Mouse (Mus musculus) retina, embryonic 14.5 days (tissue): ENCODE measurements around the gene Pou4f1.
"Not testable (repeated sequence)": the region's sequence is repeated elsewhere in the genome, so short reads cannot be mapped to it uniquely, and the experiment has no call there.

Experiments used
- DNase-seq: peaks from one replicate; pipeline ENCODE4 v3.0.0-alpha.2; 2015; ENCODE audit warnings: low spot score

Gene Pou4f1

GRCm38 (mm10) chr14:104467966-104468622 lies at the start of gene Pou4f1:
TSS of gene Pou4f1 (minus strand) at chr14:104467999.
- DNase-seq: peak; percentile 86

GRCm38 (mm10) chr14:104511664-104512063 lies 43.9 kb upstream of the Pou4f1 start:
- DNase-seq: no peak

DNA sequence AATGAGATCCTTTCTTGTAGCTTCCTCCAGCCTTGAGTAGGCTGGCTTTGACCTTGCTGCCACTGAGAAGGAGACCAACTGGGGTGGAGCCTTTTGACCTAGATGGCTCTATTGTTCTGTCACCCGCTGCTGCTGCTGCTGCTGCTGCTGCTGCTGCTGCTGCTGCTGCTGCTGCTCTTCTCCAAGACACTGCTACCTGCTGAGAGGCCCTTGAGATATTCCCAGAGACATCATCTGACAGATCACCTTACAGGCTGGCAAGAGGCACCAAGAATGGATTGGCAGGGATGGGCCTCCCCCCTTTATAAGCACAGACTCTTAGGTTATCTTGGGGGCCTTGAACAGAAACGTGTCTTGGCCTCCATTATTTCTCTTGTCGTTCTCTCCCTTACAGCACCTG lies 35.0 kb upstream of the Pou4f1 start:
- not testable (repeated sequence) for DNase-seq

GRCm38 (mm10) chr14:104479751-104480150 lies 12.0 kb upstream of the Pou4f1 start:
- no peak for DNase-seq

GRCm38 (mm10) chr14:104478593-104478992 lies 10.8 kb upstream of the Pou4f1 start:
- no peak for DNase-seq

DNA sequence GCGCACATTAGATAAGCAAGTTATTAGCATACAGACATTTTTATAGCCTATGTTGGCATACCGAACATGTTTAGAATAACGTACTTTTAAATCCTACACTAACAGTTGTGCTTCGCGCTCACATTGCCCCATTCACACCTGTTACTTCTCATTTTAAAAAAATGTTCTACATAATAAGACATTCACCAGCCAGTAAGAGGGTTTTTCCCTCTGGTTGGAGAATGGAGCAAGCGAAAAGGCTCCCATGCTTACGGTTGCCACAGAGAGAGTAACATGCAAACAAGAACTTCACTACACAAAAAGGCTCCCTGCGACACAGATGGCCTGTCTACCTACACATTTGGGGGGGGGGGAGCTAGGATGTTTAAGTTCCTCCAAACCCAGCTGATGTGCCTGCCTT lies 9.8 kb upstream of the Pou4f1 start:
- DNase-seq: no peak

GRCm38 (mm10) chr14:104475438-104475837 lies 7.6 kb upstream of the Pou4f1 start:
- DNase-seq: no peak

- no peak for DNase-seq
Measured at GRCm38 (mm10) chr14:104468623-104468970, 798 bp upstream of the Pou4f1 start.

- DNase-seq: peak; percentile 49
Measured at GRCm38 (mm10) chr14:104467133-104467965, 450 bp downstream of the Pou4f1 start.

- DNase-seq: no peak
Measured at GRCm38 (mm10) chr14:104466557-104466956, 1.2 kb downstream of the Pou4f1 start.

GRCm38 (mm10) chr14:104465483-104466235 lies 2.1 kb downstream of the Pou4f1 start:
- DNase-seq: peak; percentile 47

DNA sequence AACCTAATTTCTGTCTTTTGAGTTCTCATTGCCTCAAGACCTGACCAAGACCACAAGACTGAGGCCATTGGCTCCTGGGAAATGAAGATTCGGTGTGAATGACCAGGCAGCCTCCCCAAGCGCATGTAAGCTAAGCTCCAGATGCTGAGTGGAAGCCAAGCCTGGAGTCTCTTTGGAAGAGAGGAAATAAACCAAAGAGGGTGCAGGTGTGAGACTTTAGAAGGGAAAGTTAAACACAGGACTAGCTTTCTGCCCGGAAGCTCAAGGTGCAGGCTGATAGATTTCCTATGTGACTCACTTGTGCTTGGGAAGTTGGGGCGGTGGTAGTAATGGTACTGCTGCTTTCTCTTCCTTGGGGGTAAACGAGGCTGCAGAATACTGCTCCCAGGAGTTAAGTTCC lies 3.0 kb downstream of the Pou4f1 start:
- no peak for DNase-seq

GRCm38 (mm10) chr14:104463631-104464250 lies 4.1 kb downstream of the Pou4f1 start:
- no peak for DNase-seq

GRCm38 (mm10) chr14:104461286-104462240 lies 6.2 kb downstream of the Pou4f1 start:
- peak; percentile 46 for DNase-seq

DNA sequence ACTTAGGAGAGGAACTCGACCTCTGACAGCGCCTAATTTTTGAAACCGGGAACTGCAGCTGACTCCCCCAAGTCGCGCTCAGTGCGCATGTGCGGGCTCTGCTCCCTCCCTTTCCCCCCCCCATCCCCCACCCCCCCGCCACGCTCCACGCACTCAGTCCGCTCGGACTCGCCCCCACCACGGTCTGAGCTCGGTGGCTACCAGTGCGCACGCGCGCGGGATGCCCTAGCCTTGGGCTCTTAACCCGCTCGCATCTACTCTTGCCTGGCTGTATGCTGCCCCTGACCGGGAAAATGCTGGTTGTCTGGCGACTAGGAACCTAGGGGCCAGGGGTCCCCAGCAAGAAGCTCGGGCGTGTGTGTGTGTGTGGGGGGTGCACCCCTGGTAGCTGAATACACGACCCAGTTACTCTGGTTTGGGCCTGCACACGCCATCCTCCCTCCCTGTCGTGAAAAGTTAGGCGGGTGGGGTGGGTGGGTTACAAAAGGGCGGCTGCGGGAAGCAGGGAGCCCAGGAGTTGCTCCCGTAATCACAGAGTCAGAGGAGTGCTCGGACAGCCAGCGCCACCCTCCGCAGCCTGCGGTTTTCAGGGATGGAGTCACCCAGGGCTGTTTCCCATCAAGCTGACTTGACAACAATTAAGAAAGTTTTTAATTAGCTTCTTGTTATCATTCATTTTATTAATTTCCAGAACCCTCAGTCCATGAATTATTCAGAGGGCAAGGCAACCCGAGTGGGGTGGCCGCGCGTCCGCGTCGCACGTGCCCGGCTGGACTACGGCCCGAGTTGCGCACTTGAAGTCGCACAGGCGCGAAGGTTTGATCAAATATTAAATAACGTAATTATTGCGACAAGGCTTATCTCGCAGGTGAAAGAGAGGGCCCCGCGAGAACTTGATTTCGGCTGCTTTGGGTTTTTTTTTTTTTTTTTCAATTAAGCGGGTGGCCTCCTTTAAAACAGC lies 7.2 kb downstream of the Pou4f1 start:
- DNase-seq: peak; percentile 89

DNA sequence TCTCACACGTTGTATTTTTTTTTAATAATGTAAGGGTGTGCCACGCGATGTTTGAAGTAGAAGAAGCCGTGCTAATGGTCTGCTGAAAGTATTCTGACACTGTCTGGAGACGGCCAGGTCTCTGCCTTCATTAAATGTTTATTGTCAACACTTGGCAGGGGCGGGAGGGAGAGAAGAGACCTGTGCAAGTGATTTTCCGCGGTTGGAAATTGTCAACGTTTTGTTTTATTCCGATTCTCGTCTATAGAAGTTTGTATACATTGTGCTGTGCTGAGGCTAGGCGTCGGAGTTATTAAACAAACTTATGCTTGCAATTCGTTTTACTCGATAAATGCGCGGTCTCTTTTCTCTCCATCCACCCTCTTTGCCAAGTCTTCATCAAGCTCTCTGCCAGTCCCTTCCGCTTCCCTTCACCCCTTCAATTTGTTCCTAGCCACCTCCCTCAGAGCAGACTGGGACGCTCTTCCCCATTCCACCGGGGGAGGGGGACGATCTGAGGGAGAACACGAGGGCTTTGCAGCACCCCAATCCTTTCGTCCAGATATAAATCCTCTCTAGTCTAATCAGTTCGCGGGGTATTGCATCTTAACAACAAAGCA lies 8.2 kb downstream of the Pou4f1 start:
- DNase-seq: peak; percentile 53

- DNase-seq: peak; percentile 44
Measured at GRCm38 (mm10) chr14:104458728-104459512, 8.9 kb downstream of the Pou4f1 start.

GRCm38 (mm10) chr14:104457966-104458710 lies 9.7 kb downstream of the Pou4f1 start:
- DNase-seq: peak; percentile 47
